Mouse (Mus musculus) brown adipose tissue, adult 24 weeks (tissue): Measurements from ENCODE around the gene 1190005I06Rik. TPM values are rescaled to one million over a fixed set of nuclear protein-coding genes. Genes with fewer than 3 reads are reported as not detected.

Experiments used
- H3K27ac ChIP-seq: fragments of 200-500 bp; replicated peaks from 2 replicates; pipeline ENCODE4 v1.5.1; 2012; ENCODE audit warnings: low read depth, mild to moderate bottlenecking, low read length
- H3K4me1 ChIP-seq: fragments of 200-500 bp; 2 replicates; pipeline ENCODE4 v1.6.1; 2012; ENCODE audit warnings: low read length, mixed read lengths; ENCODE audit not compliant: control insufficient read depth, insufficient read depth, insufficient read length
- H3K4me3 ChIP-seq: fragments of 200-500 bp; 2 replicates; pipeline ENCODE4 v1.5.1; 2012; ENCODE audit warnings: low read depth, mild to moderate bottlenecking, low read length, moderate library complexity; ENCODE audit not compliant: insufficient read depth
- polyA plus RNA-seq: library from polyadenylated mRNA; stranded (reverse); fragments of >200 nt; gene quantifications from 2 replicates; pipeline ENCODE4 v1.2.4, GENCODE M21; 2012; ENCODE audit not compliant: missing spikeins, insufficient read depth, insufficient read length

1190005I06Rik gene
- polyA plus RNA-seq, 1 experiment: 62.6 TPM

DNA sequence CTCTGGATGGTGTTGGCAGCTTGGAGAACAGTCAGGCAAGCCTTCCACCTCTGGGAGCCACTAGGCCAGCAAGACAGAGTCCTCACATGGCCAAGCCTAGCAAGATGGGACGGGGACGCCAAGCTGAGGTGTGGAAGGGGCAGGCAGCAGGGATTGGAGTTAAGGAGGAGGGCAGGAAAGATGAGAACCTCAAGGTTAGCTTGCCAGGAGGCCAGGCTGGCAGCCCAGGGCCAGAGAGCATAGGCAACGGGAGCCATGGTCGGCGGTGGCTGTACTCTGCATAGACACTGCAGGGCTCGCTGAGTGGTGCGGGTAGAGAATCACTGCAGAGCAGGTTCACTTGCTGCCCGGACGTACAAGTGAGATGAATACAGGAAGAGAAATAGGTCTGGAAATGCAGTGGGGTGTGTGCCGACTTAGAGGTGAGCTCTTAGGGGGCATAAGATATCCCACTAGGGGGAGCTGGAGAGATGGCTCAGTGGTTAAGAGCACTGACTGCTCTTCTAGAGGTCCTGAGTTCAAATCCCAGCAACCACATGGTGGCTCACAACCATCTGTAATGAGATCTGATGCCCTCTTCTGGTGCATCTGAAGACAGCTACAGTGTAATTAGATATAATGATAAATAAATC is 5.3 kb downstream of the 1190005I06Rik start:
- H3K27ac ChIP-seq: no peak overlapping the region
- no peak overlapping the region for H3K4me3 ChIP-seq
- peaks cover 5% of the 10 kb centered on the region; the same call in 1 of the 2 replicates for H3K4me1 ChIP-seq

GRCm38 (mm10) chr8:120641245-120641644 is 6.2 kb downstream of the 1190005I06Rik start:
- H3K4me1 ChIP-seq: peaks cover 5% of the 10 kb centered on the region; the same call in 1 of the 2 replicates
- H3K4me3 ChIP-seq: no peak overlapping the region
- H3K27ac ChIP-seq: no peak overlapping the region

DNA sequence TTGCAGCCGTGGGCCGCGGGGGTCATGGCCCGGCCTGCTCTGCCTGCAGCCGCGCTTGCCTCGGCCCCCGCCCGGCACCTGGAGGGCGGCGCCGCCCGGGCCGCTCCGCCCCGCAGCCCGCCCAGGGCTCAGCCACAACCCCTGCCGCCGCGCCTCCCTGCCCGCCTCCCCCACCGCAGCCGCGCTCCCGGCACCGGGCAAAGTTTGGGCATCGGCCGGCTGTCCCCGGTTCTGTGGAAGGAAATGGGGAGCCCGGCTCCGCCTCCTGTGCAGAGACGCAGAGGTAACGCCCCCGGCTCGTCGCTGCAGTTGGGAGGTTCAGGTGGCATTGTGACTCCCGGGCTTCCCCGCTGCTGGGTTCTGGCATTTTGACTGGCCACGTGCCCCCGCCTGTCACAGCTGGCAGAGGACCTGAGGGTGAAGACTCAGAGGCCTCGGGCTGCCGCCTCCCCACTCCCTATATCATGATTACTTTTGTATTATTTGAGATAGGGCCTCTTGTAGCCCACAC is 13.0 kb downstream of the 1190005I06Rik start:
- no peaks in the 10 kb centered on the region; the same call in 1 of the 2 replicates for H3K4me1 ChIP-seq
- H3K4me3 ChIP-seq: peak overlapping the region; percentile 79
- 0 out of 2 replicates have a peak overlapping the region, but pooled peaks have one; percentile 0 for H3K27ac ChIP-seq

GRCm38 (mm10) chr8:120633665-120634271 is 13.7 kb downstream of the 1190005I06Rik start:
- Histone ChIP-seq H3K27ac (peak overlapping the region; percentile 16; the same call in 1 of the 2 replicates), H3K4me1 (no peaks in the 10 kb centered on the region; the same call in 1 of the 2 replicates), H3K4me3 (peak overlapping the region; percentile 79)

DNA sequence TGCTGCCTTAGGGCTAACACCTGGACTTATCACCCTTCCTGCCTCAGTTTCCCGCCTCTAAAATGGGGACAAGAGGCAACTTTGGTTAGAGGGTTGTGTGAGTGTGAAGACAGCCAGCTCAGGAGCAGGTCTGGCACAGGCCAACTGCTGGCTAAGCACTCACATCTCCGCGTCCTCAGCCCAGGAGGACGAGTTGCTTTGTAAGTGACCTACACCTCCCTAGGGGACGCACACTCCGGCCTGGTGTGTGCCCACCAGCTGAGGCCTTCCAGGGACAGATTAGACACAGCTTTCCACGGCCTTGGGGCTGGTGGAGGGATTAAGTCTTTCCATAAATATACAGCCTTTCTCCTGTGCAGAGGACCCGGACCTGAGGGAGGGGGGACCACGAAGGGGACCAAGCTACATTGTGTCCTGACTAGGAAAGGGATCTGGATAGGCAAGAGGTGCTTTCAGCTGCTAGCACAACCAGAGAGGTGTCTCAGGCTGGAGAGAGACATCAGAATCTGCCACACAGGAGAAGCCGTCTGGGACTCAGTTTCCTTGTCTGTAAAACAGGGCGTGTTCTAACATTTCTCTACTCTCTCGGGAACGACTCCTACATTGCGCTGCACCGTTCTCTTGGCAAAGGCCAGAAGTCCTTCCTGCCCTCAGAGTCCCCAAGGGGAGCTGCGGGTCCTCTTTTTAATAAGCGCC is 14.3 kb downstream of the 1190005I06Rik start:
- Histone ChIP-seq H3K4me1 (no peaks in the 10 kb centered on the region; the same call in 1 of the 2 replicates), H3K27ac (peak overlapping the region; percentile 56), H3K4me3 (peak overlapping the region; percentile 79)

DNA sequence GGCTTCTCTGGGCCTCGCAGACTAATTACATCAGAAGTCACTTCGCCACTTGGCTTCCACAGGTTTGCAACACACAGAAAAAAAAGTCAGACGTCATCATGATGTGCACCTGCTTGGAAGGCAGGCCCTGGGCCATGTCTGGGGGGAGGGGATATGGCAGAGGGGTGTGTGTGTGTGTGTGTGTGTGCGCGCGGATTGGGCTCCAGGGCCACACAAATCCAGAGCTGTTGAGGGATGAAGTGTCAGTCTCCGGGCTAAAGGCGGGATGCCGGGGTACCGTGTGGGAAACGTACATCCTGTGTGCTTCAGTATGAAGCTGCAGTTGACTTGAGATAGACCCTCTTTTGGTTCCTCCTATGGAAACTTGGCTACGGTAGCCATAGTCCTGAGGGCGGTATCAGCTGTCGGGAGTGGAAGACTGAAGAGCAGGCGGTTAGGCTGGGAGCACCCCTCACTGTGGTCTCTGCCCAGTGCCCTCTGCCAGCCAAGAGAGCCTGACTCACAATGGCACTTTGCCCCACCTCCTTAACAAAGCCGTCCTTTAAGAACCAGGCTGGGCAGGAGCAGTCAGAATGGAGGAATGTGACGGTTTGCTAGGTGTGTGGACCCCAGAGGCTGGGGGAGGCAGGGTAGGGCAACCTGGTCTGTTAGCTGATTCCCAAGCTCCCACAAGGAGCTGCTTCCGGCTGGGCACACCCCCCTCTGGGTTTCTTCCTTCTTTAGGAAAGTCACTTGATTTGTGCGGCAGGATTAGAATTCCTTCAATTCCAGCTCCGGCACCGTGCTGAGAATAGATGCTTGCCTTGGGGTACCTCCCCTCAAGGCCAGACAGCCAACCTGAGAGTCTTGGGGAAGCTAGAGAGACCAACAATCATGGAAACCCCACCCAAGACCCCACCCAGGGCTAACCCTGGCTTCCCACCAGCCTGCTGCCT is 15.7 kb downstream of the 1190005I06Rik start:
- no peak overlapping the region for H3K27ac ChIP-seq
- no peaks in the 10 kb centered on the region; the same call in 1 of the 2 replicates for H3K4me1 ChIP-seq
- no peak overlapping the region for H3K4me3 ChIP-seq

DNA sequence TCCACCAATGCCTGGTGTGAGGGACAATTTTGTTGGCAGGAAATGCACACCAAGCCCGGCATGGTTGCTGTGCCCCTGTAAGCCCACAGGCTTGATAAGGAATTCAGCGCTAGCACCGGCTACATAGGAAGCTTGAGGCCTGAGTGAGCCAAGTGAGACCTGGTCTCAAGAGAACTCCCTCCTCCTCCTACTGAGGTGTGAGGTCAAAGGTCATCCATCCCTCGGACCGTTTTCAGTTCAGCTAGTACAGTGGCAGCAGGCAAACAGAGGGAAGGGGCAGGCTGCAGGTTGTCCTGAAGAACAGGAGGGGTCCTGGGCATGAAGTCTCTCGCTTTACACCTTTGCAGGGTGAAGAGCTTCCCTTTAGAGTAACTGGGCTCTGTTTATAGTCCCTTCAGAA is 16.6 kb downstream of the 1190005I06Rik start:
- no peak overlapping the region for H3K4me3 ChIP-seq
- no peaks in the 10 kb centered on the region; the same call in 1 of the 2 replicates for H3K4me1 ChIP-seq
- no peak overlapping the region for H3K27ac ChIP-seq

GRCm38 (mm10) chr8:120630031-120630430 is 17.4 kb downstream of the 1190005I06Rik start:
- no peak overlapping the region for H3K4me3 ChIP-seq
- H3K4me1 ChIP-seq: no peaks in the 10 kb centered on the region; the same call in 1 of the 2 replicates
- no peak overlapping the region for H3K27ac ChIP-seq

DNA sequence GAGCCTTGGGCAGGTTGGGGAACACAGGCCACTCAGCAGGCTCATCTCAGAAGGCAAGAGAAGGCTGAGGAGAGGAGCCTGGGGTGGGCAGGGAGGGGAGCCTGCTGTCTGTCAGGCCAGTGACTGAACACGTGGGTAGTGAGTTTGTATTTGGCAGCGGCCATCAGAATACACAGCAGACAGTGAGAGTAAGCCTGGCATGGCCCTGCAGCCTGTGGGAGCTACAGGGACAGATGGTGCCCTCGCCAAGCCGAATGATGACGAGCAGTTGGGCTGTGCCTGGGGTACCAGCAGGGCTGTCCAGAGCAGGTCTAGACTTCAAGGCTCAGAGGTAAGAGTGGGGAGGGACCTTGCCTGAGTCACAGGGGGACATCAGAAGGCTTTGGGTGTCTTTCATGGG is 20.1 kb downstream of the 1190005I06Rik start:
- no peak overlapping the region for H3K4me3 ChIP-seq
- H3K4me1 ChIP-seq: peaks cover 8% of the 10 kb centered on the region

GRCm38 (mm10) chr8:120626461-120626860 is 21.0 kb downstream of the 1190005I06Rik start:
- no peak overlapping the region for H3K27ac ChIP-seq
- H3K4me3 ChIP-seq: no peak overlapping the region
- H3K4me1 ChIP-seq: peaks cover 10% of the 10 kb centered on the region

More for the DNA sequence above, 20.1 kb downstream of the 1190005I06Rik start:
- H3K27ac ChIP-seq: no peak overlapping the region

DNA sequence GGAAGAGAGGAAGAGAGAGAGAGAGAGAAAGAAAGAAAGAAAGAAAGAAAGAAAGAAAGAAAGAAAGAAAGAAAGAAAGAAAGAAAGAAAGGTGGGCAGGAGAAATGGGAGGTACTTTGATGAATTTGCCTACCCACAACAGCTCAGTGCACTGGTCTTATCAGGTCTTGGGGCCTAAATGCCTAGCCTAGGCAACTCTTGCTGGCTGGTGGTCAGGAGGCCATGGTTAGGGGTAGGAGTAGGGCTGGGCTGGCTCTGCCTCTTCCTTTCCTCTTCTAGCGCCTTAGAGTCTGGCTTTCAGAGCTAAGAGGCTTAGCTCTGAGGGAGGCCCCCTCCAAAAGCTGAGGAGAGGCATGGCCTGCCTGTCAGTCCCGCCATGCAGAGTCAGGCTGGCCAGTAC is 23.8 kb downstream of the 1190005I06Rik start:
- Histone ChIP-seq H3K27ac (0 out of 2 replicates have a peak overlapping the region, but pooled peaks have one; percentile 23), H3K4me1 (peaks cover 19% of the 10 kb centered on the region), H3K4me3 (no peak overlapping the region)

- peak overlapping the region; percentile 42; the same call in 1 of the 2 replicates for H3K27ac ChIP-seq
- peaks cover 23% of the 10 kb centered on the region for H3K4me1 ChIP-seq
- H3K4me3 ChIP-seq: no peak overlapping the region
Measured at GRCm38 (mm10) chr8:120622161-120622560, 25.3 kb downstream of the 1190005I06Rik start.

DNA sequence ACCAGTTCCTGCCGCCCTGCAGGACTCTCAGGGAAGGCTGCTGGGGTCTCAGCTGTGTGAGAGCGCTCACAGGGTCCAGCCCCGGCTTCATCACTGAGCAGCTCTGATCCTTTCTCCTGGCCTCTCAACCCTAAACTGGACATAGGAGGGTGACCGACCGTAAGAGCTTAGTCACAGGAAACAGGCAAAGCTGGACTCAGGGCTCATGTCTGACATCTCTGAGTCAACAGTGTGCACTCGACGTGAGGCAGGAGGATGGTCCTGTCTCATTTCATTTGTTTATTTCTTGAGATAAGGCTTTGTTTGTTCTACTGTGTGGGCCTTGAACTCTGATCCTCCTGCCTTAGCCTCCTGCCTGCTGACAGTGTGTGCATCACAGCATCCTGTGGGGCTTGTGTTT is 27.0 kb downstream of the 1190005I06Rik start:
- Histone ChIP-seq H3K4me1 (peaks cover 23% of the 10 kb centered on the region), H3K4me3 (no peak overlapping the region), H3K27ac (peak overlapping the region; percentile 99)
